Mouse (Mus musculus) T-helper 17 cell (primary cell): ENCODE data around the gene Pdcd5.

ENCODE experiments used
- in situ Hi-C, 2 experiments: fragments of 300-600 bp; cut with MboI, MseI; formaldehyde crosslinking; loops; 1 replicate in 1 of 2; 2 replicates in 1 of 2; pipeline ENCODE4 v1.15.1; 2025; ENCODE audit warnings: high pct_unique_total_duplicates in 2 of 2

Gene Pdcd5

DNA sequence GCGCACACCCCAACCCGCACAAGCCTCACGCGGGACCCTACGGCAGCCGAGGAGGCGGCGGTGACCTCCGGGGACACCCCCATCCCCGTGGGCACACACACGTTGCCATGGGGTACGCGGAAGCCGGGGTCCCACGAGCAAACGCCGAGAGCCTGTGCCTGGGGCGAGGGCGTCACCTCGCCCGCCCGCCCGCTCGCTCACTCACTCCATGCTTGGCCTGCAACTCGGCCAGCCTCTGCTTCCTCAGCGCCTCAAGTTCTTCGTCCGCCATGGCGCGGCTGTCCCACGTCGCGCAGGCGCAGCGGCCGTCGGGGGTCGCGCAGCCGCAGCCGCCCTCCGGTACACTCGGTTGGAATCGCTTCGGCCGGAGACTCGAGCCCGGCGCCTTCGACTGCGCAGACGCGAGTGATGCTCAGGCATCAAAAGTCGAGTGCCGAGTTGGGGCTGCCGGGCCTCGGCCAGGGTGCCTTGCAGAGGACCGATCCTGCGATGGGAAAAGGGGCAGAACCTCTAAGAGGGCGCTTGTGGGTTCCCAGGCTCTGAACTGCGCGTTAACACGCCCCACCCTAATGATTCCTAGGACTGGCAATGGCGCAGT is at the start of gene Pdcd5:
TSS of gene Pdcd5 (minus strand) at position 421 of the 598 bp plus-strand sequence.
- in situ Hi-C loops: loop anchor here (10.0 kb wide), 2 partner anchors 1252 to 1402 kb away; partner anchors contain the start of gene Lsm14a (in 1 of the 2)

GRCm38 (mm10) chr7:35692641-35693040 is 45.3 kb upstream of the Pdcd5 start:
- in situ Hi-C loops: no loop called here

DNA sequence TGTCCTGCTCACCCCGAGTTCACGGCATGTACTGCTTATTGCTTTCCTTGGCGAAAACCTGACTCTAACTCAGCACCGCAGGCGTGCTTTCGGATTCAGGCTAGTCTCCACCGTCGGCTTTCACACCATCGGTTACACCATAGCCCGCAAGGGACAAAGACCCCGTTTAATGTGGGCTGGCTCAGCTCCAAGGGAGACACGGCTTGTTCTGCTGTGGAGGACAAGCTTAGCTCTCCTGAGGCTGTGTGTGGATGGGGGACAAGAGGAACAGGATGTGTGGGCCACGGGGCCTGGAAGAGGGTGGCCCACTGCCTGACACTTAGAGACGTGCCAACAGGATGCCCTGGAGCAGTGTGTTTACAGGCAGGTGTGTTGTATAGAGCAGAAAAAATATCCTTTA is 44.8 kb upstream of the Pdcd5 start:
- in situ Hi-C loops: no loop called here

GRCm38 (mm10) chr7:35688781-35689349 is 41.5 kb upstream of the Pdcd5 start:
- in situ Hi-C loops: no loop called here

GRCm38 (mm10) chr7:35688276-35688675 is 41.0 kb upstream of the Pdcd5 start:
- in situ Hi-C loops: no loop called here

GRCm38 (mm10) chr7:35687229-35687628 is 39.9 kb upstream of the Pdcd5 start:
- in situ Hi-C loops: no loop called here

DNA sequence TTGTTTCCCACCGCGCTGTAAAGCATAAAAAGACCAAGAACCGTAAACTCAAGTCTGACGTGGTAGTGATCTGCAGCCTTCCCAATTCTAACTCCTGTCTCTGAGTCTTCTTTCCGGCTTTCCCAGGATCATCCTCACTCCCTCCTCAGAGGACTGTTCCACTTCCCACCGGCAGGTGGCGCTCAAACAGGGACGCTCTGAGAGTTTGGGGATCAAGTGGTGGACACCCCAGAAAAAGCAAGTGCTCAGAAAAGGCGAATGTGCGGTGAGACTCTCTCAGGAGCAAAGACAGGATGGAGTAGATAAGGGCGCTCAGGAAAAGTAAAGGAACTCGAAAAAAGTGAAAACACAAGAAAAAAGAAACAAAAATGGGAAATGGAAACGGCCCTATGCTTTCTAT is 39.4 kb upstream of the Pdcd5 start:
- in situ Hi-C loops: no loop called here

GRCm38 (mm10) chr7:35686216-35686615 is 38.9 kb upstream of the Pdcd5 start:
- in situ Hi-C loops: no loop called here

DNA sequence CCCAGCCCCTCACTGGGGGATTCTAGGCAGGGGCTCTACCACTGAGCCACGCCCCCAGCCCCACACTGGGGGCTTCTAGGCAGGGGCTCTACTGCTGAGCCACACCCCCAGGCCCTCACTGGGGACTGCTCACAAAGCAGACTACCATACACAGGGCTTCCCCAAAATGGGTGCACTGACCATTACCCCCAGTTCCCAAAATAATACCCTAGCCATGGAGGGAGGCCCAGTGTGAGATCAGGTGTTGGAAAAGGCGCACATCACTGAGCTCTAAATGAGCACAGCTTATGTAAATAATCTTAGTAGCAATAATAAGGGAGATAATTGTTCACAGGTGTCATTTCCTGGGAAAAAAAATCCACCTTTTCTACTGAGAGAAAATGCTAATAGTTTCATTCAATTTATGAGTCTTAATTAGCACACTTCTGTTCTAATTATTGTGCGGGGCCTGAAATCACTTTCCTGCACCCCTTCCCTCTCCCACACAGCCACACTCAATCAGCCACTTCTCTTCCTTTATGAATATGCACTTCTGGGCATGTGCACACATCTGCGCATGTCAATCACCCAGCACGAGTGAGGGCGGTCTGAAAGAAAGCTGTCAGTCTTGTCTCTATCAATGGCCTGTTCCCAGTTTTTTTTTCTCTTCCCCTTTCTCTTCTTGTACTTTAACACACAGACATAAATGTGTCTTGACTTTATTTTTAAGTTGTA is 36.2 kb upstream of the Pdcd5 start:
- in situ Hi-C loops: no loop called here

DNA sequence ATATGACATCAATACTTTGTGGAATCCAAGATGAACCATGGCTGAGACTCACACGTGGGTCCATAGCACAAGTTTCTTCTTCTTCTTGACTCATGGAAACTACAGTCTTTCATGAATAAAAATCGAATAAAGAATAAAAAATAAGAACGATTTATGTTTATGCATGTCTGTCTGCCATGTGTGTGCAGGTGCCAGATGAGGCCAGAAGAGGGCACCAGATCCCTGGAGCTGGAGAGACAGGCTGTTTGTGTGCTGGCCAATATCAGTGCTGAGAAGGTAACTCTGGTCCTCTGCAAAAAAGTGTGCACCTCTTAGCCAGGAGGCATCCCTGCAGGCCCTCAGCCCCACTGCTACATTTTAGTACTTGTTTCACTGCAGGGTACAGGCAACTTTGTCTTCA is 34.2 kb upstream of the Pdcd5 start:
- in situ Hi-C loops: no loop called here

GRCm38 (mm10) chr7:35678976-35679375 is 31.7 kb upstream of the Pdcd5 start:
- in situ Hi-C loops: no loop called here

DNA sequence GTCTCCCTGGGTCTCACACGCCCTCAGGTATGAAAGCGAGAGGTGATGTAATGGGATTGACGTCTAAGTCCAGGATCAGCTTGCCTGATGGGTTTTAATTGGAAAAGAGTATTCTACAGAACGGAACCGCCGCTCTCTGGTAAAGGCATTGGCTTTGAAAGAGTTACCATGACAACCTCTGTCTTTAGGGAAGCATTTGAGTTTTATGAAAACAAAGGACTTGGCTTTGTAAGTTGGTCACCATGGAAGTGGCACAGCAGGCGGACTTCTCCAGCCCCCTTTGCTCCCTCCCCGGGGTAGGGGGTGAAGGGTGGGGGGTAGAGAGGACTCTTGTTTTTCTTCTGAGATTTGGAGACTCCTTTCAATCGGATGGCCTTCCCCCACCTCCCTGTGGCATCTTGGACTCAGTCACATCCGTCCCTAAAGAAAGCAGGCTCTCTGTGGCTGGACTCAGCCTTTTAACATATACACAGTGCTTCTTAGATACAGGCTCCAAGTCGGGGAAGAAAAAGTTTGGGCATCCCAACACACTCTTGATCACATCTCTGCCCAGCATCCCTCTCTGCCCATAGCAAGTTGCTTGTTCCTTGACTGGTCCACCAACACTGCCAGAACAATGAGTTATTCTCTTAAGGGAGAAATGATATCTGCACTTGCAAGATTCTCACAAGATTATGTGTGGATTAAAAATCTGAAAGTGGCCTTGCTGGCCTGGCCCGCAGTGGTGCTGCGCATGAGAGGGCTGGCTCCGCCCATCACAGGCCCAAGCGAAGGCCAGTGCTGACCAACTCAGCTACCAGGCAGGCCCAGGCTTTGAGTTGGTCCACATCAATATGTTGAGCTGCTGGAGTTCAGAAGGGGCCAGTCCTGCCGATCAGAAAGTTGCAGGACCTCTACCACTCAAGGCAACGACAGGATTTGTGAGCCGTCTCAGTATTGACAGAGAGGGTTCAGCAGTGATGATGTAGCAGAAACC is 21.0 kb upstream of the Pdcd5 start:
- in situ Hi-C loops: loop anchor here (10.0 to 25.0 kb wide), 2 partner anchors 186 to 1694 kb away; no protein-coding TSS in a partner anchor

GRCm38 (mm10) chr7:35663790-35664376 is 16.6 kb upstream of the Pdcd5 start:
- in situ Hi-C loops: loop anchor here (5.0 to 25.0 kb wide), 3 partner anchors 191 to 1698 kb away; no protein-coding TSS in a partner anchor

DNA sequence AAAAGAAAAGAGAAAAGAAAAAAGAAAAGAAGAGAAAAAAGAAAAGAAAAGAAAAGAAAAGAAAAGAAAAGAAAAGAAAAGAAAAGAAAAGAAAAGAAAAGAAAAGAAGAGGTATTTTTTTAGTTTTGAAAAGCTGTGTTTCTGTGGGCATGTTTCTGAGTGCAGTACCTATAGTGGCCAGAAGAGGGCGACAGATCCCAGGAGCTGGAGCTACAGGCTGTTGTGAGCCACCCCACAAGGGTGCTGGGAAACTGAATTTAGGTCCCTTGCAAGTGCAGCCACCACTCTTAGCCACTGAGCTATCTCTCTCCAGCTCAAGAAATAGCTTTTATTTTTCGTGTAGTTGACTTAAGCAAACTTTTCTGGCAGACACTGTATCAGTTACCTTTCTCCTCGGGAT is 11.9 kb upstream of the Pdcd5 start:
- in situ Hi-C loops: loop anchor here (25.0 kb wide), 1 partner anchor 1703 kb away; no protein-coding TSS in a partner anchor

GRCm38 (mm10) chr7:35657829-35658228 is 10.5 kb upstream of the Pdcd5 start:
- in situ Hi-C loops: loop anchor here (25.0 kb wide), 1 partner anchor 1704 kb away; no protein-coding TSS in a partner anchor

DNA sequence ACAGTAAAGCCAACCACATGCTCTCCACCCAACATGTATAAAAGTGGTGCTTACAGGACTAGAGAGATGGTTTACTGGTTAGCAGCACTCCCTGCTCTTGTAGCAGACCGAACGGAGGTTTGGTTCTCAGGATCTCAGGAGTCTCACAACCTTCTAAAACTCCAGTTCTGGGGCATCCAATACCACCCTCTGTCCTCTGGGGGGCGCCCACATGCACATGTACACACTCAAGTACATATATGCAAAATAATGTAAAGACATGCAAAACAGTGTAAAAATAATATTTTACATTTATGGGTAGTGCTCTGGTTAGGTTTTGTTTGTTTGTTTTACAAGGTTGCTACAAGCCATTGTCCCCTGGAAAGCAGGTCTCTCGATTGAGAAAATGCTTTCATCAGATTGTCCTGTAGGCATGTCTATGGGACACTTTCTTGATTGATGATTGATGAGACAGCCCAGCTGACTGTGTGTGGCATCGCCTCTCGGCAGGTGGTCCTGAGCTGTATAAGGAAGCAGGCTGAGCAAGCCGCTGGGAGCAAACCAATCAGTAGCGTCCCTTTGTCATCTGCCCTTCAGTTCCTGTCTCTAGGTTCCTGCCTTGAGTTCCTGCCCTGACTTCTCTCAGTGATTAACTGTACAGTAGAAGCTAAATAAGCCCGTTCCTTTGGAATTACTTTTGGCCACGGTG is 4.4 kb upstream of the Pdcd5 start:
- in situ Hi-C loops: loop anchor here (25.0 kb wide), 1 partner anchor 1711 kb away; no protein-coding TSS in a partner anchor

DNA sequence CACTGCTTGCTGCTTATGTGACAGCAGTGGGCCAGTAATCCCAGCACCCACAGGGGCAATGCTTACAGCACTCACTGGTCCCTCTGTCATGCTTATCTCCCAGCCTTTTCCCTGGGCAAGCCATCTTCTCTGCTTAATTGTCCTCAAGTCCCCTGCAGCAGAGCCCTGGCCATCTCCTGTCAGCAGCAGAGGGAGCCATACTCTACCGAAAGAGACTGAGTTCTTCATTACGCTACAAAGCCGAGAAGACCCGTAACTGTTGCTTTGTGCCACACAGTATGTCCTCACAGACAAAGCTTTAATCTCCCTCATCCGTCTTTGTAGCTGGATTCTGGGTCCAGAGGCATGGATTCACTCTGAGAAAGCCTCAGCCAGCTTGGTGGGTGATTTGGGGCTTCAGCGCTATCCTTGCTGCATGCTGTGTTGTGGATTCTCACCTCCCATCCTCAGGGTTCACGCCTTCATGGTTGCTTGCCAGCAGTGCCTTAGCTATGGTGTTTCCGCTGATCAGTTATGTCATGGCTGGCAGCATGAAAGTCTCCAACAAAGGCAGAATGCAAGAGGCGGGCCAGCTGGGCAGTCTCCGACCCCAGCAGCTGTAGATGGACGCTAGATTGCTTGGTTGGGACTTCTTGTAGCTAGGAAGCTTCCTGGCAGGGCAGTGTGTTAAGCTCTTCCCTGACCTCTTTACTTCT is 3.5 kb upstream of the Pdcd5 start:
- in situ Hi-C loops: loop anchor here (25.0 kb wide), 1 partner anchor 1711 kb away; no protein-coding TSS in a partner anchor

DNA sequence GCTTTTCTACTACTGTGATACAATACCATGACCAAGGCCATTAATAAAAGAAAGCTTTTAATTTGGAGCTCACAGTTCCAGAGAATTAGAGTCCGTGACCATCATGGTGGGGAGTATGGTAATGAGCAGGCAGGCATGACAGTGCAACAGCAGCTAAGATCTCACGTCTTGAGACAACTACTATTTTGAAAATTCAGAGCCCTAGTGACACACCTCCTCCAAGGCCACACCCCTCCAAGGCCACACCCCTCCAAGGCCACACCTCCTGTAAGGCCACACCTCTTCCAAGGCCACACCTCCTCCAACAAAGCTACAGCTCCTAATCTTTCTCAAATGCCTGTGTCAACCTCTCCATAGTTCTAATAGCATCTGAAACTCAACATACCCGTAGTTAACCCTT is 1.8 kb upstream of the Pdcd5 start:
- in situ Hi-C loops: loop anchor here (10.0 kb wide), 2 partner anchors 1254 to 1404 kb away; partner anchors contain the start of gene Lsm14a (in 1 of the 2)
